10 mouse cellular contexts compared by ENCODE assay signal in the genomic region with DNA sequence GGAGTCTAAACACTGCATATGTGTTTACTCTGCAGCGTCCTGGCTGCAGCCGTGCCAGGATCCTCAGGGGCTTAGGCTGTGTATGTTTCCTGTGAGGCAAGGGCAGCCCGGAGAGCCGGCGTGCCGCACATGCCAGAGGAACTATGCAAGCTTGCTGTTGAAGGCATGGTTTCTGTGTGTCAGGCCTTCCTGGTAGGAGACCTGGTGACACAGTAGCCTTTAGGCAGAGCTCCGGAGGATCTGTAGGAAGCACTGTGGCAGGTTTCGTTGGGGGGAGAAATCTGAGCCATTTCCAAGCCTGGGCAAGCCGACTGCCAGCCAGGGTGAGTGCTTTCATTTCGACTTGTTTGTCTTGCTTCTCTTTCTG. TPM values are rescaled to one million over a fixed set of nuclear protein-coding genes. Genes with fewer than 3 reads are reported as not detected.
DNase-seq lines count a peak whose midpoint lies in the region; ATAC-seq and TF ChIP-seq lines count a peak whose summit lies in the region.
"Had no signal": no experiment of that assay in that cellular context is flagged by ENCODE, and none has a peak within 500 bp of the region (broad histone marks: within the 10 kb centered on the region; RNA-seq: fewer than 3 reads in every experiment).

No protein-coding gene starts in this region.

- peak overlapping the region; percentile 52 for H3K9ac ChIP-seq in stomach, embryonic 16.5 days (ENCODE audit: low read length)
- H3K9ac ChIP-seq in forebrain, embryonic 15.5 days (replicated peaks), result no peak overlapping the region
- H3K9ac ChIP-seq: hindbrain, embryonic 13.5 days; neural tube, embryonic 13.5 days had no signal

- ATAC-seq in stomach, embryonic 16.5 days (ENCODE audit: insufficient read depth, low FRiP score), result peak; percentile 65; the same call in 1 of the 2 replicates
- ATAC-seq in CD4-positive, CD25-positive, alpha-beta regulatory T cell, adult 4 months, result no peak
- ATAC-seq in forebrain, embryonic 15.5 days (replicated peaks), result no peak

- no peak overlapping the region for H3K27ac ChIP-seq in thymus, adult 2 months (ENCODE audit: control insufficient read depth, insufficient read depth, low read length)
- H3K27ac ChIP-seq in stomach, embryonic 16.5 days (ENCODE audit: low read length), result peak overlapping the region; percentile 47; the same call in 1 of the 2 replicates
- H3K27ac ChIP-seq in forebrain, embryonic 15.5 days (replicated peaks), result no peak overlapping the region
- H3K27ac ChIP-seq: hindbrain, embryonic 13.5 days; neural tube, embryonic 13.5 days had no signal

- H3K4me2 ChIP-seq in stomach, embryonic 16.5 days (ENCODE audit: low read depth, low read length), result peak overlapping the region; percentile 33
- no peak overlapping the region for H3K4me2 ChIP-seq in forebrain, embryonic 15.5 days (replicated peaks)
- H3K4me2 ChIP-seq: hindbrain, embryonic 13.5 days; neural tube, embryonic 13.5 days had no signal

- no peaks in the 10 kb centered on the region for H3K4me1 ChIP-seq in thymus, adult 2 months (replicated peaks; ENCODE audit: control insufficient read depth, insufficient read depth, low read length)
- peaks cover 15% of the 10 kb centered on the region for H3K4me1 ChIP-seq in stomach, embryonic 16.5 days (ENCODE audit: control insufficient read depth, insufficient read depth, low read length)
- H3K4me1 ChIP-seq in forebrain, embryonic 15.5 days, result no peaks in the 10 kb centered on the region
- H3K4me1 ChIP-seq: hindbrain, embryonic 13.5 days; neural tube, embryonic 13.5 days had no signal

- no peak for TF ChIP-seq POLR2A in thymus, adult 2 months (IDR thresholded peaks at IDR 0.05; ENCODE audit: control insufficient read depth, extremely low read depth, insufficient read depth, low read length, poor library complexity)

- H3K36me3 ChIP-seq in thymus, adult 2 months (ENCODE audit: control insufficient read depth, insufficient read depth, low read length), result no peaks in the 10 kb centered on the region
- H3K36me3 ChIP-seq in stomach, embryonic 16.5 days (ENCODE audit: control insufficient read depth, insufficient read depth, low read length), result no peaks in the 10 kb centered on the region; the same call in 1 of the 2 replicates
- no peaks in the 10 kb centered on the region for H3K36me3 ChIP-seq in forebrain, embryonic 15.5 days
- H3K36me3 ChIP-seq: hindbrain, embryonic 13.5 days; neural tube, embryonic 13.5 days had no signal

- no peaks in the 10 kb centered on the region for H3K9me3 ChIP-seq in stomach, embryonic 16.5 days (replicated peaks; ENCODE audit: control insufficient read depth, low read length)
- no peaks in the 10 kb centered on the region for H3K9me3 ChIP-seq in forebrain, embryonic 15.5 days
- H3K9me3 ChIP-seq: hindbrain, embryonic 13.5 days; neural tube, embryonic 13.5 days had no signal

- no peak for TF ChIP-seq CTCF in thymus, adult 2 months (IDR thresholded peaks at IDR 0.05; ENCODE audit: borderline replicate concordance, control insufficient read depth, extremely low read depth, insufficient read depth, low read length, poor library complexity)

- 86% methylated on average over 10 of the region's 10 CpGs for WGBS in thymus, adult 2 months
- WGBS in stomach, embryonic 16.5 days, result 41% methylated on average over 10 of the region's 10 CpGs
- WGBS in forebrain, embryonic 15.5 days, result 86% methylated on average over 10 of the region's 10 CpGs

- DNase-seq in thymus, adult 2 months, result no peak
- DNase-seq in thymus, postnatal 10 days (ENCODE audit: low spot score in 2 of 2), result no peak
- peak; percentile 46 for DNase-seq in heart, adult 8-10 months (ENCODE audit: low spot score)
- DNase-seq in kidney, postnatal 14 days, result peak; percentile 62
- no peak for DNase-seq in Muller cell, postnatal 12 days (ENCODE audit: inconsistent ontology term)

- H3K4me3 ChIP-seq in thymus, adult 2 months (ENCODE audit: control insufficient read depth, insufficient read depth, low read length), result peak overlapping the region; percentile 11; the same call in 1 of the 2 replicates
- H3K4me3 ChIP-seq in stomach, embryonic 16.5 days (replicated peaks; ENCODE audit: low read length), result no peak overlapping the region; the same call in 1 of the 2 replicates
- H3K4me3 ChIP-seq in forebrain, embryonic 15.5 days, result no peak overlapping the region
- H3K4me3 ChIP-seq: hindbrain, embryonic 13.5 days; neural tube, embryonic 13.5 days had no signal

- no peaks in the 10 kb centered on the region for H3K27me3 ChIP-seq in thymus, adult 2 months (ENCODE audit: control insufficient read depth, insufficient read depth, low read length)
- H3K27me3 ChIP-seq in stomach, embryonic 16.5 days (ENCODE audit: control insufficient read depth, insufficient read depth, low read length), result no peaks in the 10 kb centered on the region
- no peaks in the 10 kb centered on the region for H3K27me3 ChIP-seq in forebrain, embryonic 15.5 days
- H3K27me3 ChIP-seq: hindbrain, embryonic 13.5 days; neural tube, embryonic 13.5 days had no signal

RNA-seq across cellular contexts. Expression of a gene that starts 12.3 kb away (rescaled TPM):
- 7.5 and 8.3 TPM in 2 replicates for polyA plus RNA-seq in thymus, adult 2 months (2012; rRNA removed)
- 100 to 1,000 TPM; 281 to 324 (median 299) TPM for total RNA-seq in heart, adult 8-10 months (2022)
- polyA plus RNA-seq in stomach, embryonic 16.5 days (2015; fragmentation: Nextera tagmentation; extraction: Ambion mirVana), result 24.6 and 25.0 TPM in 2 replicates
- polyA plus RNA-seq in CD4-positive, CD25-positive, alpha-beta regulatory T cell, adult 4 months (2017; shearing (Covaris generic)), result under 1 TPM in 1 of 2 experiments, not detected in 1; 0.17 TPM
- 3.9 and 4.7 TPM in 2 replicates for polyA plus RNA-seq in forebrain, embryonic 15.5 days (2015; fragmentation: Nextera tagmentation; extraction: Ambion mirVana)

Comparison
In these comparisons a context has a peak if more than half of its experiments do, and no peak if none do; other contexts are left out.
1. DNase-seq: peak in heart, adult 8-10 months (single experiment) and kidney, postnatal 14 days (single experiment); none in thymus, adult 2 months (single experiment), thymus, postnatal 10 days (0 of 2) and Muller cell, postnatal 12 days (single experiment).